Mouse (Mus musculus) kidney, postnatal 25 days (tissue): ENCODE data around the gene Naa20.
"Not testable (repeated sequence)": the region's sequence is repeated elsewhere in the genome, so short reads cannot be mapped to it uniquely, and the experiment has no call there.

Experiments used
- DNase-seq, 2 experiments: peaks; one replicate each; pipeline ENCODE4 v3.0.0; 2021; ENCODE audit warnings: mixed read lengths in 2 of 2

Gene Naa20

DNA sequence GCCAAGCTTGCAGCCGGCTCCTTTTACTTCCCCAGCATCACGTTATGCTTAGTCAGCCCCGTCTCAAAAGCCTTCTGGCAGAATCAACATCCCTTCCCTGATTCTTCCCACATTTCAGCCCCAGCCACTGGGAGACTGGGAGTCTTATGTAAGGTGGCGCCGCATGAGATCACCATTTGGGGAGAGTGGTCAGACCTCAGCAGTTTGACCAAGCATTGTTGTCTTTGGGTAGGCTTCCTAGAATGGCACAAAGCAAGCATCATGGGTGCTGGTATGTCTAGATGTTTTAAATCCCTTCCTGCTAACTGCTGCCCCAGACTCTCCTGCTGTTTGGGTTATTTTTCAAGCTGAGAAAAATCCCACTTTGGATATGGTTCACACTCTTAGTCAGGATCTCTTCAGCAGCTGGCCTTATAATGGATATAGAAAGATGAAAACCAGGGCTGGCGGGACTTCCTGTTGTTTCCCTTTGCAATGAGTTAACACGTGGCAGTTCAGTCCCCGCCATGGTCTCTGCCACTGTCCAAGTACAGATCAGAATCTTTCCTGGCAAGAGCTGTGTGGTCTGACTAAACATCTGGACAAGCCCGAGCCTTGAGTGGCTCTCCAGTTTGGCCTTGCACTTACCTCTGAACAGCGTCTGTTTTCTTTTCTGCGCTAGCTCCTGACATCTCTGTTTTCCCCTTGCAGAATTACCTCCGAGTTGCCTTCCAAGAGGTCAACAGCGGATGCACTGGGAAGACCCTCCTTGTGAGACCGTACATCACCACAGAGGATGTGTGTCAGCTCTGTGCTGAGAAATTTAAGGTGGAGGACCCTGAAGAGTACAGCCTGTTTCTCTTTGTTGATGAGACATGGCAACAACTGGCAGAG is 16.8 kb upstream of the Naa20 start:
- peak; percentile 43 to 72 for DNase-seq

DNA sequence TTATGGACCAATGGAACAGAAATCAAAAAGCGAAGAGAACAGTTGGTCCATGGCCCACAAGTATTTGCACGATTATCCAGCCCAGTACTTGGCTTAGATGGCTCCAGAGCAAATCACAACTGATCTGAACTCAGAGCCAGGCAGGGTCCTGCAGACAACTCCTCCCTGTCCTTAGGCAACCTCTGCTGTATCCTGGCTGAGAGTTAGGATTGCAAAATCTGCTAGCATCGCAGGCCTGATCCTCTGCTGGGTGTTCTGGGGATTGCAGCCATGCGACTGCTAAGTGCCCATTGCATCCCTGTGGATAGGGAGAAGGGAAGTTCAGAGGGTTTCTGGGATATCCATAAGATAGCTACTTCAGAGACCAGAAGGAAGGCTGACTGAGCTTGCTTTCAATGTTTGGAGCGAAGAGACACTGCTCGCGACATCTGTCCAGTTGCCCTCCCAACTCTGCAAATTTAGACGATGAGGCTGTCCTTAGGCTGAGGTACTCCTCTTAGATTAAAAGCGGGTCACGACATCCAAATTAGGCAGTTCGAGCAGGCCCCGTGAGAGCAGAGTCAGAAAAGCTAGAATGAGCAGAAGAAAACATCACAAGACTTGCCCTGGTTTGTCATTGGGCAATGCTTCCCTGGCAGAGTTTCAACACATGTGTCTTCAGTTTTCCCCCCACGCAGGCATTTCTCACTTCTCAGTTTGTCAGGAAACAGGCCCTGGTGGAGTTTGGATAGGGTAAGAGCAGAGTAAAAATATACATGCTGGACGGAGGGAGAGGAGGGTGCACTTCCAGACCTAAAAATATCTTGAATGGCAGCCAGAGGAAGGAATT is 13.7 kb upstream of the Naa20 start:
- peak; percentile 64 to 75 for DNase-seq

DNA sequence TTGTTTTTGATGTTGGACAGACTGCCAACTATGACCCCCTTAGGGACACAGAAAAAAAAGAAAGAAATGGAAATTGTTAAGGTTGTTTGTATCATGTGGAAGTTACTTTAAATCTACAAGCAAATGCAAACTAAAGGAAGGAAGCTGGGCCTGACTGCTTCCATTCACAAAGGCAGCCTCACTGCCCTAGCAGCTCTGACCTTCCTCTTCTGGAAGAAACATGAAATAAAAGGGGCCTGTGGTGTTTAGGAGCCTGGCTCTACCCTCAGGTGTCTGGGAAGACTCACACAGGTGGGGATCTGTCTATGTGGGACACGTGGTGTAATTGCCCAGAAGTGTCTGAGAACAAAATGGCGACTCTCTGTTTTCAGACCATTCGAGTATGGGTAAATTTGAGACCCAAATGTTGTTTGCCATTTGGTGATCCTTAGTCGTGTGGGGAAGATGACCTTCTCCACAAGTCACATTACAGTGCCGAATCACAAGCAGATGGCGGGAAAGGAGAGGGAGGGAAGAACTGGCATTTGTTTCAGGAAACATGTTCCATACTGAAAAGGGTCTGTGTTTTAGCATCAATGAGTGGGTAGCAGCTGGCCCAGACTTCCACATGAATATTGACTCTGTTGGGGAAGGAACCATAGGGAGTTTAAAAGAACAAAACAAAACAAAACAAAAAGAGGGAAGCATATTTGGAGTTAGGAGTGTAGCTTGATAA is 13.0 kb upstream of the Naa20 start:
- DNase-seq, result peak; percentile 25 to 50

DNA sequence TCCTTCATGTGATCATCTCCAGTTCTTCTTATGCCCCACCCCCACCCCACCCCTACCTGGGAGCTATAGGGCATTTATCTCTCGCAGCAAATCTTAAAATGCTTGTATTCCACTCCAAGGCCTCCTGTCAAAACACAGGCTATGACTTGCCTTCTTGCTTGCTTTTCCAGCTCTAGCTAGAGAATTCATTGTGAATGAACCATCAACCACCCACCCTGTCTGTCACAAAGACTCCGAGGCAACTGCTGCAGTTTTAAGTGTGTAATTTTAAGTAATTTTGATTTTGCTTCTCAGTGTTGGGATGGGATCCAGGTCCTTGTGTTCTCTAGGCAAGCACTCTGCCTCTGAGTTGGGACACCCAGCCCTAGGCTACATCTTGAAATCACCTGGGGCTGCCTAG is 11.3 kb upstream of the Naa20 start:
- DNase-seq, result no peak

DNA sequence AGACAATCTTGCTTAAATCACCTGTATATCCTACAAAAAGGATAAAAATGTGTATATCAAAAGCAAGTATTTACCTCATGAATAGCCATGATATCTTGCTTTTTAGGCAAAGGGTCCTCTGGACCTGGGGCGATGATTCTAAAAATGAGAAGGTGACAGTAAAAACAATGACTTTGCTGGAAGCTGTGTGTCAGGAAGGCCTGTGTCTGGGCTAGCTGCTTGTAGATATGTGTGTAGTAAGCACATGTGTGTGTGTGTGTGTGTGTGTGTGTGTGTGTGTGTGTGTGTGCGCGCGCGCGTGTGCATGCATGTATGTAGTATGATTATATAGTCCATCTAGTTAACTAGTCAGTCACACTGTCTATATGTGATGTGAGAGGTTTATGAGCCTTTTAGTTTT is 8.1 kb upstream of the Naa20 start:
- no peak for DNase-seq

DNA sequence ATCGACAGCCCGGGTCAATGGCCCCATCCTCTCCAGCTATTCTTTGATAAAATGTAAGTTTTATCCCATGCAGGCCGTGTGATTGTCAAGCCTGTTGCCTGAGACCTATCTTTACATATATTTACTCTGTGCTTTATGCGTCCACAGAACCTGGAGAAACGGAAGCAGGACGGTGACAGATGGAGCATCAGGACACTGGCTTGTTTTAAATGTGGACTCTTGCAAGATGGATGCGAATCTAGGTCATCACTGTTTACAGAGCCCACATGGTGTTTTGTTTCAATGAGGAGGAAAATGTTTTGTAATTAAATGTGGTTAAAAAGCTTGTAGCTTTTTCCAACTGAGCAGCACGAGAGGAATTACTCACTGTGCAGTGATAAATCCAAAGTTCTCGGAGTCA is 3.8 kb upstream of the Naa20 start:
- no peak for DNase-seq

DNA sequence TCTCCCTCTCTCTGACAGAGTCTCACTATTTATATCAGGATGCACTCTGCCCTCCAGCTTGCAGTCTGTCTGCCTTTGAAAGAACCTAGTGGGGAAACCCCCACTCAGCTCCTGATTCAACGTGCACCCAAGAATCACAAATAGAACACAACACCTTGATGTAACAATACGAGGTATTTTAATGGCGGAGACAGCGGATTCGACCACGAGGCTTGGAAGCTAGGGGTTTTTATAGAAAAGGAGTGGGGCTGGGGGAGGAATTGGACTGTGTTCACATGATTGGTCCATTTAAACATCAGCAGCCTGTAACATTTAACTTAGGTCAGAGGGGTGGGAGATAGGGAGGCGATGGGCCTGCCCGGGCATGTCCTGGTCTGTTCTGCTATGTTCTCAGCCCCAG is 1.6 kb upstream of the Naa20 start:
- not testable (repeated sequence) for DNase-seq

DNA sequence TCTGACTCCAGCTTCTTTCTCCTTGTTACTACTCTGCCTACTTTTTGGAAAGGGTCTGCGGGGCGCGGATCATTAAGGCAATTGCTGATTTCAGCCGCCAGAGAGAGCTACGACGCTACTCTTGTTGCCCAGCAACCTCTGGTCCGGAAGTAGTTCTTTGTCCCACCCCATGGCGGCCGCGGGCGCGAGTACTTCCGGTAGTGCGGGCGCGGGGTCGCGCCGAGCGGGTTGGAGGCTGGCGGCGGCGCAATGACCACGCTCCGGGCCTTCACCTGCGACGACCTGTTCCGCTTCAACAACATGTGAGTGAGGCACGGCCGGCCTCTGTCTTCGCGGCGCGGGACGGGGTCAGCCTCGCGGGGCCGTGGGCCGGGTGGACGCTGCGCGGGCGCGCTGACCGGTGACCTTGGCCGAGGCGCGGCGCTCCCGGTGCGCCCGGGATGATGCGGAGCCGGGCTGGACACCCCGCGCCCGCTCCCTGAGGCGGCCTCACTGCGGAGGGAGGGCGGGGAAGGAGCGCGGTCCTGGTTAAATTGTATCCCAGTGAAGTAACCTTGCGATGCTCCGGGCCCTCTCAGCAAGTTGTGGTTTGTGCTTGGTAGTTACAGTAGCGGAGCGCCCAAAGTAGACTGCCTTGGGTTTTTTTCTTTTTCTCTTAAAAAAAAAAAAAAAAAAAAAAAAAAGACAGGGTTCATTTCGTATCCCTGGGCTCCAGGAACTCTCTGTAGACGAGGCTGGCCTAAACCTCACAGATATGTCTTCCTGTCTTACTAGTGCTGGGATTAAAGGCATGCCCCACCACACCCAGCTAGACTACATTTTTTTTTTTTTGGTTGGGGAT is 1.4 kb downstream of the Naa20 start:
- DNase-seq, result peak; percentile 92 to 95

DNA sequence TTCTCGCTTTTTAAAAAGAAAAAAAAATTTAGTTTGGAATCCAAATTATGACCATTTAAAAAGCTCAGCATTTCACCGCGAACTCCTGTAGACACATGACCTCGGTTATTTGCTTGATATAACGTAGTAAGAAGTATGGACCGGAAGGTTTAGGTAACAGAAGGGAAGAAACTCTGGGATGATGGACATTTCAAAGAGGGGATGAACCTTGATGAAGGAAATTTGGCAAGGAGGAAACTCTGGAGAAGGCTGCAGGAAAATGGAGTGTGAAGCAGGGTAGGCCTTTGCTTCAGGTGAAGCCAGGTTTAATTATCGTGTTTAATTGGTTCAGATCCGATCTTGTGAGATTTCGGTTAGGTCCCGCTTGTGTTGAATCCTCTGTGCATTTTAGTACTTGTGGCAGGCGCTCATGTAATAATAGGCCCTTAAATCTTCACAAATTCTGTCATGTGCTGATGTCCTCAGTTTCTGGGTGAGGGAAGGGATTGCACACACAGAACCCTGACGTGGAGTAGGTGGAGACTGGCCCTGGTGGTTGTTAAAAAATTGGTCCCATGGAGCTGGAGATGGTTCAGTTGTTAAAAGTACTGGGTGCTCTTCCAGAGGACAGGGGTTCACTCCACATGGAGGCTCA is 2.2 kb downstream of the Naa20 start:
- no peak for DNase-seq

DNA sequence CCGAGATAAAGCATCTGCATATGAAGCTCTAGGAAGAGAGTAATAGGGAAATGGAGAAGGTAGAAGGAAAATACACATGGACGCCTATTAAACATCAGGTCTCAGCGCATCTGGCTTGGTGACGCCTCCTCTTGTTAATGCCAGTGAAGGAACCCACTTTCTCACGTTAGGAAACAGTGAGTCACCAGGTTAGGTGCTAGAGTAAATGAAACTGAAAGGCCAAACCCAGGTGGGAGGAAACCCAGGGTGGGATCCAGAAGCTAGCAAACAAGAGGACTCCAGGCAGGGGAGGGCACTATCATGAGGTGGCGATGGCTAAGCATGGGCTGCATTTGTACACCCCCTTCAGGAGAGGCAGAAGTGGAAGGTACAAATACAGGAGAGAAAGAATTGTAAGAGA is 3.3 kb downstream of the Naa20 start:
- no peak for DNase-seq

DNA sequence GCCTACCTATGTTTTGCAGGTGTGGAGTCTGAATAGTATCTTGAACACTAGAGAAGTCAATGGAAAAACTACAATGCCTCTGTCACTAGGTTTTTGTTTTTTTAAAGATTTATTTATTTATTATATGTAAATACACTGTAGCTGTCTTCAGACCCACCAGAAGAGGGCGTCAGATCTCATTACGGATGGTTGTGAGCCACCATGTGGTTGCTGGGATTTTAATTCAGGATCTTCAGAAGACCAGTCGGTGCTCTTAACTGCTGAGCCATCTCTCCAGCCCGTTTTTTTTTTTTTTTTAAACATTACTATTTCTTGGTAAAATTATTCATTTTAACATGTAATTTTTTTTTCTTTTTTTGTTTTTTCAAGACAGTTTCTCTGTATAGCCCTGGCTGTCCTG is 4.0 kb downstream of the Naa20 start:
- DNase-seq, result not testable (repeated sequence)

DNA sequence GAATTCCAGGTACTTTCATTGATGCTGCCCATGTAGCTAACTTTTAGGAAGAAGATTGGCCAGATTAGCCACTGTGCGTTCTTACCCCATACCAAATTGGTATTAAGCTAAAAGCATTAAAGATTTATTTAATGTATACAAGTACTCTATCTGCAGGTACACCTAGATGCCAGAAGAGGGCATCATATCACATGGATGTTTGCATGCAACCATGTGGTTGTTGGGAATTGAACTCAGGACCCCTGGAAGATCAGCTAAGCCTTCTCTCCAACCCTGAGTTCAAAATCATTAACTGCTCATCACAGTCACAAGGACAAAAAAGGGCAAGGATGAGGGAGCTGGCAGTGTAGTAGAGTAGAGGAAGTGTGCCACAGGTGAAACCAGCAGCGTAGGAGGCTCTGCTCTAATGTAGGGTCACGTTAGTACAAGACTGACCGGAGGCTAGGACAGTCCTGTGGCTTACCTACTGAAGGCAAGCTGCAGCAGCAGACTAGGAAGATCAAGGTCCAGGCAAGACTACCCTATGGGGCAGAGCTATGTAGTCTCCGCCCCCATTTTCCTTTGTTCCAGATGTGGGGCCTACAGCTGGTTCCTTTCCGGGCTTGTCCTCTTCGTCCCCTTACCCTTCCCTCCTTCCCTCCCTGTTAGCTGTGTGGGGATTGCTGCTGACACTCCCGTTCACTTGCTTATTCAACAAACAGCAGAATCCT is 19.2 kb downstream of the Naa20 start:
- DNase-seq, result no peak

DNA sequence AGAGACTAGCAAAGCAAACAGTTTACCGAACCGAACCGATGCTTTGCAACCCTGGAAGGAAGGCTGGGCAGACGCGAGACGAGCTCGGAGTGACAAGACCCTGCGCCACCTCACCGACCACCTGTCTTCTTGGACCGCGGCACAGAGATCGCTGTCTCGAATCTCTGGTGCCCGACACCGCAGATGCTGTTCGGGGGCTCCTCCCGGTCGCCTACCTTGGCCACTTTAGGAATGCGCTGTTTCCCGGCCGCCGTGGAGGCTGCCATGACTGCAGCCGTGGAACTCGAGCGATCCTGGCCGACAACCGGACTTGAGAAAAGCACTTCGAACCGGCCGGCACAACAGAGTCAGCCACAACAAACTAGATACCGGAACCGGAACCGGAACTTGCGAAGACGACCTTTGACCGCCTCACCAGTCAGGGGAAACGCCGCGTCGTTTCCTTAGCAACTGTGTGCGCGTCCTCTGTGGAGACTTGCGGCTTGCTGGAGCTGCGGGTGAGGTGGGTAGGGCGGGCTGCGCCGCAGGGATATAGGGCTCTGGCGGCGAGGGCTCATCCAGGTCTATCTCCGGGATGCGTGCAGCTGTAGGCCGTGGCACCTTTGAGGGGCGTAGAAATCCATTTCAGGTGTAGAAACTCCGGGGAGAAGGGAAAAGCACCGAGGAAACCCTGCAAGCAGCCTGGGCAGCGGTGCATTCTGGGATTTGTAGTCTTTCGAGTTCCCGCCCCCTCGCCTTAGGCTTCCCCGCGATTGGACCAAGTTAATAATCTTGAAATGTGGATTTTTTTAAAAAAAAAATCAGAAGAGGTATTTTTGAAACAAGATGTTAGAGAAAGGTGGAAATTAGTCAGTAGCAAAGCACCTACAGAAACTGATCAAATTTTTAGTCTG is 32.7 kb downstream of the Naa20 start, which contains the start of the genes Cfap61 and Crnkl1:
Gene Cfap61 (plus strand): TSS at position 446 of the 893 bp plus-strand sequence.
Gene Crnkl1 (minus strand): TSS at position 676 of the 893 bp plus-strand sequence.
- peak; percentile 97 for DNase-seq

DNA sequence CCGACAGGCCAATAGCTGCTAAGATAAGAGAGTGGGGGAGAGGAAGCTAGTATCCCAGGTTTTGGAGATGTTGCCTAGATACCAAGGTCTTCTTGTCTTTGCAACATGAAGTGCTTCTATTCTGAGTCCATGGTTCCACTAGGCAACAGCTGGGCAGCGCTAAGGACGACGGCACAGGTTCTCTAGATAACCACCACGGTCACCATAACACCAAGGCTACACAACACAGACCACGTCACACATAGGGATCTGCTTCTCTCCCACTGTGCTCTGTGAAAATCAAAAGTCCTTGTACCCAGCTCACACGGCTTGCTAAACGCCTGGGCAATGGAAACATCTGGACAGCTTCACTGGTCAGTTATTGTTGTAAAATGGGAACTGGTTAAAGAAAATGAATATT is 35.1 kb downstream of the Naa20 start:
- DNase-seq, result no peak

DNA sequence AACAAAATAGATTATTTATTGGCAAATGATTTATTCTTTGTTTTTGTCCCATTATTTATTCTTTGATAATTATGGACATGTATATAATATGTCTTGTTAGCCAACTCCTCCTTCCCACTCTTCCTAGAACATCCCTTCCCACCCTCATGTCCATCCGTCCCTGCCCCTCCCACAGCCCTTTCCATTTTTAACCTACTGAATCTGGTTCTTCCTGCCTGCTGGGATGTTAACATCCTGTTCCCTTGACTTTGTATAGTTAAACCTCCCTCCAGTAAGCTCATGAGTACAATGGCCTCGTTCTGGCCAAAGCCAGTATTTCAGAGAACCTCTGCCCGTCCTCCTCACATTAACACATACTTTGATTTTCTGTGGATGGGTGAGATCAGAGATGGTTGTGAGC is 39.5 kb downstream of the Naa20 start:
- no peak for DNase-seq

DNA sequence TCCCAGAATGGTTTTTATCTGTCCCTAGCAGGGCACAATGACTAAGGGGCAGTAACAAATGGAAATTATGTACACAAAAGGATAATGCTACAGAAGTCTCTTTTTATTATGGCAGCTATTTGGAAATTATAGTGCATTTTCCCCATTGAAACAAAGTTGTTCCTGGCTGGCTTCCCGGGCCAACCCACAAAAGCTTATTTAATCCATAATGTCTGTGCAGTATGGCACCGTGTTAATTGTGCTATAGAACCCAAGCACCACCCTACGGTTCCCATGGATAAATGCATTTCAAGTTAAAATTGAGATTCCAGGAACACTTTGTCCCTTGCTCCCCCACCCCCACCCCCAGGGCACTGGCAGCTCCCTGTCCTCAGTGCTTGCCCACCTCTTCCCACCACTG is 42.4 kb downstream of the Naa20 start:
- no peak for DNase-seq

DNA sequence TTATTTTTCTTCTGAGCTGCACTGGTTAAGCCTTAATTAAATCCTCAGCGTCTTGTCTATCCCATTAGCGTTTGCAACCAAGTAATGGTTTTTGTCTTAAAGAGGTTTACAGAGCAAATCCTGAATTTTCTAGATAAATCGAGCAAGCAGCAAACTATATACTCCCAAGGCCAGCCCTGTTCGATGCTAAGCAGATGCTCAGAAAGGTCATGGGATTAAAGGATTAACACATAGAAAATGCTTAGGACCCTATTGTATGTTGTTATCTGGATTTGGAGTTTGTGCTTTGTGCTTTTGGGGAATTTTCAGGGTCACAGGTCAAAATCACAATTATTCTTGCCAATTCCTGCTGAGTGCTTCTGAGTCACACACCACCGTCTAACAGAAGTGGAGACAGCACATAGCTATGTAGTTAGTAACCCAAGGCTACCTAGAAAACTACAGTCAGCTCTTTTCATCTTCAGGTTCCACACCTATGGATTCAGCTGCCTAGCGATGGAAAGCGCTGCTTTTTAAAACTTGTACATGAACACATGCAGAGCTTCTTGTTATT is 46.6 kb downstream of the Naa20 start:
- no peak for DNase-seq

DNA sequence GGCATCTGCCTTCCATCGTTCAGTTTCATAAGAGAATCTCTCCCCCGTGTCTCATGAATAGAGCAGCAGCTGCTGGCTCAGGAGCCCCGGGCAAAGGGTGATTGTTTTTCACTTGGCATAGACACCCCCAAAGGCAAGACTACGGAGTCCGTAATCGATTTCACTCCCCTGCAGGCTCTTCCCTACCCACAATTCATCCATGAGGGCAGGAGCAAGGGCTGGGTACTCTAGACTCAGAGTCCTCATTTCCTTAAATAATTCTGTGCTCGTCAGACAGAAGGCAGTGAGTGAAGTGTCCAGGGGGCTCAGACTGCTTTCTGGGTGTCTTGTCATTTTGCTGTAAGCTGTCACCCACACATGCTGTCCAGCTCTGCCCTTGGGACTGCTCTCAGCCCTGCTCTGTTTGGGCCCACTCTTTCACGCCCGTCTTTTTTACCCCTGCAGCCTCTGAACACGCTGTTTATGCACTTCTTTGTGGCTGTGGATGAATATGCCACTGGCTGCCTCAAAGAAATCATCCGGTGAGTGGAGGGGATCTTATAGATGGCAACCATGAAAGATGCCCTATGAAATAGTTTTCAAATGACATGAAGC is 47.7 kb downstream of the Naa20 start:
- DNase-seq, result no peak

DNA sequence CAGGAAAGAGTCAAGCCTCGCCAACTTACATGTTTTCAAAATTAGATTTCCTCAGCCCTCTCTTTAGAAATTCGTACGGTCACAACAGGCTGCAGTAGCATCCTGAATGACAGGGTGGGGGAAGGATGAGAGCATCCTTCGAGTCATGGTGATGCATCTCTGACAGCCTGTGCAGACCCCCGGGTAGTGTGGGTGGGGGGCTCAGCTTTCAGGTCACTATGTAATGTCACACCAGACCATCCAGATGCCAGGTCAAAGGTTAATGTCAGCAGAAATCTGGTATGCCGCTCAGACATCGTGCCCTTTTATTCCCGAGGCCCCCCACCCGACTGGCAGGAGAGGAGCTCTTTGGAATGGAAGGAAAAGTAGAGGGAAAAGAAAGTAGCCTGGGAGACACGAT is 48.3 kb downstream of the Naa20 start:
- DNase-seq, result no peak
